Mouse (Mus musculus) heart, postnatal 0 days (tissue): ENCODE measurements at regions not wholly inside any gene's neighbourhood (a gene's known extent, or its start where the extent isn't known, plus 50 kb on each side); places are given as distances from the start of the nearest gene placed in this dataset.

Source experiments
- CTCF ChIP-seq: IDR thresholded peaks from 2 replicates; pipeline ENCODE4 v1.5.1; 2016; ENCODE audit warnings: antibody characterized with exemption, control low read depth, low read depth
- EP300 ChIP-seq: IDR thresholded peaks from 2 replicates; pipeline ENCODE4 v1.6.1; 2016; ENCODE audit warnings: antibody characterized with exemption, low read depth

DNA sequence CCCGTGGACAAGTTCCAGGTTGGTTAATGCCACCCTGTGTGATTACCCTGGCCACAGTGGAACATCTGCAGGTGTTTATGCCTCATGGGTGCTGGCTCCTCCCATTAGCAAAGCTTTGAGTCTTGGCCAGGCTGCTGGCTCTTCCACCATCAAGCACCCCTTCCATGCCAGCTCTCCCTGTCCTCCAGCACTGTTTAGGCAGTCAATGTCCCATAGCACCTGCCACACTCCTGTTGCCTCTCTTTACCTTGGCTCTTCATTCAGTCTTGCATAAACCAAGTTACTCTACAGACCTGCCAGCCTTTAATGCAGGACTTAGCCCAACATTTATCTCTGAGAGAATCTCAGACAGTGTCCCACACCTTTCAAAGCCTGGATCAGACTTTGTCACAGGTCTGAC is 614.2 kb upstream of the Id2 start:
- TF ChIP-seq CTCF, result no peak
- TF ChIP-seq EP300, result no peak
